Mouse (Mus musculus) midbrain, embryonic 16.5 days (tissue): Measurements from ENCODE around the gene Myh2. TPM values are rescaled to one million over a fixed set of nuclear protein-coding genes. Genes with fewer than 3 reads are reported as not detected.

Experiments used
- ATAC-seq: fragments of 200-750 bp; cut with Nextera tagmentation; 2 replicates; pipeline ENCODE4 v1.8.0; 2017; ENCODE audit warnings: moderate TSS enrichment
- H3K27ac ChIP-seq: fragments of 300-500 bp; sonication (generic); 2 replicates; pipeline ENCODE4 v1.5.1; 2014; ENCODE audit warnings: mild to moderate bottlenecking, low read length, mixed read lengths
- H3K27me3 ChIP-seq: fragments of 300-500 bp; sonication (generic); 2 replicates; pipeline ENCODE4 v1.6.1; 2014; ENCODE audit warnings: low read depth, low read length, mixed read lengths; ENCODE audit not compliant: control insufficient read depth, insufficient read depth
- H3K36me3 ChIP-seq: fragments of 300-500 bp; sonication (generic); 2 replicates; pipeline ENCODE4 v1.6.1; 2014; ENCODE audit warnings: mild to moderate bottlenecking, low read length, moderate library complexity, mixed read lengths; ENCODE audit not compliant: control insufficient read depth, insufficient read depth
- H3K4me1 ChIP-seq: fragments of 300-500 bp; sonication (generic); 2 replicates; pipeline ENCODE4 v1.6.1; 2014; ENCODE audit warnings: mild to moderate bottlenecking, low read length, mixed read lengths; ENCODE audit not compliant: control insufficient read depth, insufficient read depth
- H3K4me2 ChIP-seq: fragments of 300-500 bp; sonication (generic); 2 replicates; pipeline ENCODE4 v1.6.1; 2014; ENCODE audit warnings: mild to moderate bottlenecking, low read length, mixed read lengths
- H3K4me3 ChIP-seq: fragments of 300-500 bp; sonication (generic); 2 replicates; pipeline ENCODE4 v1.5.1; 2014; ENCODE audit warnings: low read depth, mild to moderate bottlenecking, low read length, moderate library complexity, mixed read lengths
- H3K9ac ChIP-seq: fragments of 300-500 bp; sonication (generic); 2 replicates; pipeline ENCODE4 v1.6.1; 2014; ENCODE audit warnings: low read depth, low read length, mixed read lengths
- H3K9me3 ChIP-seq: fragments of 300-500 bp; sonication (generic); replicated peaks from 2 replicates; pipeline ENCODE4 v1.6.1; 2014; ENCODE audit warnings: mild to moderate bottlenecking, low read length, mixed read lengths; ENCODE audit not compliant: control insufficient read depth, poor library complexity, severe bottlenecking
- WGBS: fragments of 180-500 bp; shearing (Covaris S2); extraction: QIAGEN DNeasy Blood & Tissue Kit; methylation state at CpG from one replicate; pipeline ENCODE4 v1.1.7; 2014; 5-methylcytosine and 5-hydroxymethylcytosine counted together
- polyA plus RNA-seq: library from polyadenylated mRNA; unstranded; fragments of >200 nt; fragmentation: Nextera tagmentation; extraction: Ambion mirVana; gene quantifications from 2 replicates; pipeline ENCODE4 v1.2.1, GENCODE M21; 2015

Myh2 gene
- polyA plus RNA-seq, 1 experiment from 2014 or later, result 0.25 TPM

- Histone ChIP-seq H3K36me3 (no peaks in the 10 kb centered on the region), H3K4me1 (no peaks in the 10 kb centered on the region), H3K4me3 (no peak overlapping the region), H3K9me3 (no peaks in the 10 kb centered on the region), H3K27ac (no peak overlapping the region), H3K9ac (no peak overlapping the region), H3K4me2 (no peak overlapping the region), H3K27me3 (no peaks in the 10 kb centered on the region)
- WGBS, result 60% methylated on average over 5 of the region's 5 CpGs
- no peak for ATAC-seq
Observed at GRCm38 (mm10) chr11:67164851-67165250, 6.0 kb upstream of the Myh2 start.

GRCm38 (mm10) chr11:67169301-67169700 lies 1.5 kb upstream of the Myh2 start:
- 58% methylated on average over 5 of the region's 5 CpGs for WGBS
- ATAC-seq, result no peak
- Histone ChIP-seq H3K4me1 (no peaks in the 10 kb centered on the region), H3K4me3 (no peak overlapping the region), H3K27me3 (no peaks in the 10 kb centered on the region), H3K27ac (no peak overlapping the region), H3K9ac (no peak overlapping the region), H3K4me2 (no peak overlapping the region), H3K36me3 (no peaks in the 10 kb centered on the region), H3K9me3 (no peaks in the 10 kb centered on the region)

GRCm38 (mm10) chr11:67172439-67172838 lies 1.6 kb downstream of the Myh2 start:
- Histone ChIP-seq H3K36me3 (no peaks in the 10 kb centered on the region), H3K4me2 (no peak overlapping the region), H3K4me1 (no peaks in the 10 kb centered on the region), H3K27ac (no peak overlapping the region), H3K9ac (no peak overlapping the region), H3K27me3 (no peaks in the 10 kb centered on the region), H3K4me3 (no peak overlapping the region), H3K9me3 (no peaks in the 10 kb centered on the region)
- WGBS, result 83% methylated on average over 2 of the region's 2 CpGs
- no peak for ATAC-seq

- H3K9ac ChIP-seq, result no peak overlapping the region
- no peak overlapping the region for H3K27ac ChIP-seq
- H3K4me3 ChIP-seq, result no peak overlapping the region
- H3K36me3 ChIP-seq, result no peaks in the 10 kb centered on the region
- H3K9me3 ChIP-seq, result no peaks in the 10 kb centered on the region
- WGBS, result 56% methylated on average over 5 of the region's 5 CpGs
- no peak for ATAC-seq
- H3K4me2 ChIP-seq, result no peak overlapping the region
- H3K27me3 ChIP-seq, result no peaks in the 10 kb centered on the region
- no peaks in the 10 kb centered on the region for H3K4me1 ChIP-seq
Observed at GRCm38 (mm10) chr11:67176376-67176775, 5.5 kb downstream of the Myh2 start.

GRCm38 (mm10) chr11:67190316-67190715 lies 19.5 kb downstream of the Myh2 start:
- Histone ChIP-seq H3K4me3 (no peak overlapping the region), H3K27me3 (no peaks in the 10 kb centered on the region), H3K9me3 (no peaks in the 10 kb centered on the region), H3K9ac (no peak overlapping the region), H3K4me2 (no peak overlapping the region), H3K4me1 (no peaks in the 10 kb centered on the region), H3K27ac (no peak overlapping the region), H3K36me3 (no peaks in the 10 kb centered on the region)
- 85% methylated on average over 10 of the region's 10 CpGs for WGBS
- no peak for ATAC-seq

GRCm38 (mm10) chr11:67190814-67191213 lies 20.0 kb downstream of the Myh2 start:
- no peak overlapping the region for H3K27ac ChIP-seq
- ATAC-seq, result no peak
- WGBS, result 83% methylated on average over 2 of the region's 2 CpGs

GRCm38 (mm10) chr11:67191496-67191895 lies 20.7 kb downstream of the Myh2 start:
- Histone ChIP-seq H3K4me1 (no peaks in the 10 kb centered on the region), H3K27ac (no peak overlapping the region), H3K4me3 (no peak overlapping the region), H3K9ac (no peak overlapping the region), H3K4me2 (no peak overlapping the region), H3K27me3 (no peaks in the 10 kb centered on the region), H3K36me3 (no peaks in the 10 kb centered on the region), H3K9me3 (no peaks in the 10 kb centered on the region)
- ATAC-seq, result no peak
- WGBS, result 90% methylated on average over 14 of the region's 14 CpGs

More at GRCm38 (mm10) chr11:67190814-67191213, 20.0 kb downstream of the Myh2 start:
- Histone ChIP-seq H3K4me2 (no peak overlapping the region), H3K4me1 (no peaks in the 10 kb centered on the region), H3K9ac (no peak overlapping the region), H3K27me3 (no peaks in the 10 kb centered on the region), H3K36me3 (no peaks in the 10 kb centered on the region), H3K4me3 (no peak overlapping the region), H3K9me3 (no peaks in the 10 kb centered on the region)

GRCm38 (mm10) chr11:67199321-67199720 lies 28.5 kb downstream of the Myh2 start:
- Histone ChIP-seq H3K27ac (no peak overlapping the region), H3K9me3 (no peaks in the 10 kb centered on the region), H3K27me3 (no peaks in the 10 kb centered on the region), H3K4me3 (no peak overlapping the region), H3K36me3 (no peaks in the 10 kb centered on the region), H3K9ac (no peak overlapping the region), H3K4me1 (no peaks in the 10 kb centered on the region), H3K4me2 (no peak overlapping the region)
- 34% methylated on average over 1 of the region's 1 CpGs for WGBS
- ATAC-seq, result no peak

- Histone ChIP-seq H3K9ac (no peak within 1 kb of the TSS), H3K27ac (no peak within 1 kb of the TSS), H3K9me3 (no peaks in the 10 kb centered on the region), H3K36me3 (no peaks in the 10 kb centered on the region), H3K4me1 (no peaks in the 10 kb centered on the region), H3K4me3 (no peak within 1 kb of the TSS), H3K27me3 (no peaks in the 10 kb centered on the region), H3K4me2 (no peak within 1 kb of the TSS)
- WGBS, result 79% methylated on average over 4 of the region's 4 CpGs
- no peak for ATAC-seq
Observed at GRCm38 (mm10) chr11:67199752-67200151, 28.9 kb downstream of the Myh2 start, which contains the start of gene Myh1. TSS of gene Myh1 (plus strand) at chr11:67200052.
